Mouse (Mus musculus) neural tube, embryonic 14.5 days (tissue): ENCODE measurements around the gene Pf4. TPM values are rescaled to one million over a fixed set of nuclear protein-coding genes. Genes with fewer than 3 reads are reported as not detected.
"Not testable (repeated sequence)": the region's sequence is repeated elsewhere in the genome, so short reads cannot be mapped to it uniquely, and the experiment has no call there.

Experiments used
- ATAC-seq: fragments of 200-750 bp; cut with Nextera tagmentation; 2 replicates; pipeline ENCODE4 v1.8.0; 2017; ENCODE audit warnings: low read depth, mild to moderate bottlenecking, moderate TSS enrichment, moderate library complexity
- H3K27ac ChIP-seq: fragments of 300-500 bp; sonication (generic); 2 replicates; pipeline ENCODE4 v1.5.1; 2014; ENCODE audit warnings: low read depth, mild to moderate bottlenecking, control low read depth, low read length, moderate library complexity, mixed read lengths
- H3K27me3 ChIP-seq: fragments of 300-500 bp; sonication (generic); 2 replicates; pipeline ENCODE4 v1.6.1; 2014; ENCODE audit warnings: low read length; ENCODE audit not compliant: control insufficient read depth, insufficient read depth
- H3K36me3 ChIP-seq: fragments of 300-500 bp; sonication (generic); 2 replicates; pipeline ENCODE4 v1.6.1; 2014; ENCODE audit warnings: low read length, mixed read lengths; ENCODE audit not compliant: control insufficient read depth, insufficient read depth
- H3K4me1 ChIP-seq: fragments of 300-500 bp; sonication (generic); 2 replicates; pipeline ENCODE4 v1.6.1; 2014; ENCODE audit warnings: low read length; ENCODE audit not compliant: control insufficient read depth, insufficient read depth
- H3K4me2 ChIP-seq: fragments of 300-500 bp; sonication (generic); 2 replicates; pipeline ENCODE4 v1.6.1; 2014; ENCODE audit warnings: mild to moderate bottlenecking, low read depth, low read length, control low read depth
- H3K4me3 ChIP-seq: fragments of 300-500 bp; sonication (generic); 2 replicates; pipeline ENCODE4 v1.5.1; 2014; ENCODE audit warnings: low read depth, low read length, control low read depth, mixed read lengths
- H3K9ac ChIP-seq: fragments of 300-500 bp; sonication (generic); replicated peaks from 2 replicates; pipeline ENCODE4 v1.6.1; 2014; ENCODE audit warnings: low read depth, mild to moderate bottlenecking, control low read depth, low read length, mixed read lengths
- H3K9me3 ChIP-seq: fragments of 300-500 bp; sonication (generic); 2 replicates; pipeline ENCODE4 v1.6.1; 2016; ENCODE audit warnings: low read length; ENCODE audit not compliant: control insufficient read depth
- WGBS: fragments of 180-500 bp; shearing (Covaris S2); extraction: QIAGEN DNeasy Blood & Tissue Kit; methylation state at CpG from one replicate; pipeline ENCODE4 v1.1.7; 2014; 5-methylcytosine and 5-hydroxymethylcytosine counted together
- polyA plus RNA-seq: library from polyadenylated mRNA; unstranded; fragments of >200 nt; fragmentation: Nextera tagmentation; extraction: Ambion mirVana; gene quantifications from 2 replicates; pipeline ENCODE4 v1.2.1, GENCODE M21; 2014

The Pf4 gene
- polyA plus RNA-seq, 1 experiment from 2014 or later, result 3.2 TPM

- Histone ChIP-seq H3K9me3 (no peaks in the 10 kb centered on the region), H3K27me3 (no peaks in the 10 kb centered on the region), H3K27ac (no peak overlapping the region), H3K4me2 (no peak overlapping the region), H3K4me1 (no peaks in the 10 kb centered on the region), H3K9ac (no peak overlapping the region), H3K36me3 (no peaks in the 10 kb centered on the region), H3K4me3 (no peak overlapping the region)
- no peak for ATAC-seq
- 88% methylated on average over 6 of the region's 6 CpGs for WGBS
Measured at GRCm38 (mm10) chr5:90778856-90779255, 6.6 kb downstream of the Pf4 start.

GRCm38 (mm10) chr5:90783697-90784096, 11.5 kb downstream of the Pf4 start:
- ATAC-seq, result no peak
- no peaks in the 10 kb centered on the region for H3K36me3 ChIP-seq

GRCm38 (mm10) chr5:90785659-90786588, 13.7 kb downstream of the Pf4 start, which contains the start of gene Cxcl3:
TSS of gene Cxcl3 (plus strand) at chr5:90786103.
- ATAC-seq, result peak; percentile 90
- Histone ChIP-seq H3K9ac (0 out of 2 replicates have a peak within 1 kb of the TSS, but pooled peaks have one; percentile 21), H3K27me3 (no peaks in the 10 kb centered on the region), H3K36me3 (no peaks in the 10 kb centered on the region), H3K4me1 (no peaks in the 10 kb centered on the region), H3K4me2 (peak within 1 kb of the TSS; percentile 63), H3K4me3 (peak within 1 kb of the TSS; percentile 29), H3K27ac (no peak within 1 kb of the TSS), H3K9me3 (no peaks in the 10 kb centered on the region)
- 21% methylated on average over 24 of the region's 26 CpGs for WGBS

More at GRCm38 (mm10) chr5:90783697-90784096, 11.5 kb downstream of the Pf4 start:
- H3K4me3 ChIP-seq, result no peak overlapping the region
- H3K4me2 ChIP-seq, result no peak overlapping the region
- 91% methylated on average over 3 of the region's 3 CpGs for WGBS
- H3K9me3 ChIP-seq, result no peaks in the 10 kb centered on the region
- H3K9ac ChIP-seq, result no peak overlapping the region
- no peak overlapping the region for H3K27ac ChIP-seq
- no peaks in the 10 kb centered on the region for H3K27me3 ChIP-seq
- H3K4me1 ChIP-seq, result no peaks in the 10 kb centered on the region

- Histone ChIP-seq H3K36me3 (no peaks in the 10 kb centered on the region), H3K27ac (no peak overlapping the region), H3K4me1 (no peaks in the 10 kb centered on the region), H3K4me3 (no peak overlapping the region), H3K9ac (no peak overlapping the region), H3K27me3 (no peaks in the 10 kb centered on the region), H3K9me3 (no peaks in the 10 kb centered on the region), H3K4me2 (no peak overlapping the region)
- 84% methylated on average over 4 of the region's 4 CpGs for WGBS
- ATAC-seq, result no peak
Measured at GRCm38 (mm10) chr5:90788114-90788513, 15.9 kb downstream of the Pf4 start.

GRCm38 (mm10) chr5:90789306-90790073, 17.3 kb downstream of the Pf4 start:
- Histone ChIP-seq H3K27ac (no peak overlapping the region), H3K4me3 (no peak overlapping the region), H3K27me3 (no peaks in the 10 kb centered on the region), H3K9ac (no peak overlapping the region), H3K9me3 (no peaks in the 10 kb centered on the region), H3K4me2 (no peak overlapping the region), H3K36me3 (no peaks in the 10 kb centered on the region), H3K4me1 (no peaks in the 10 kb centered on the region)
- no peak for ATAC-seq
- WGBS, result 82% methylated on average over 11 of the region's 11 CpGs

- Histone ChIP-seq H3K4me1 (no peaks in the 10 kb centered on the region), H3K36me3 (no peaks in the 10 kb centered on the region), H3K9me3 (no peaks in the 10 kb centered on the region), H3K27me3 (no peaks in the 10 kb centered on the region), H3K9ac (no peak overlapping the region), H3K27ac (no peak overlapping the region), H3K4me2 (no peak overlapping the region), H3K4me3 (no peak overlapping the region)
- ATAC-seq, result no peak
- WGBS, result 61% methylated on average over 8 of the region's 8 CpGs
Measured at GRCm38 (mm10) chr5:90790074-90790502, 17.9 kb downstream of the Pf4 start.

GRCm38 (mm10) chr5:90794195-90794625, 22.0 kb downstream of the Pf4 start, which contains the start of gene Cxcl15:
TSS of gene Cxcl15 (plus strand) at chr5:90794534.
- H3K4me3 ChIP-seq, result no peak within 1 kb of the TSS
- H3K4me2 ChIP-seq, result no peak within 1 kb of the TSS
- ATAC-seq, result no peak
- no peaks in the 10 kb centered on the region for H3K27me3 ChIP-seq
- no peak within 1 kb of the TSS for H3K27ac ChIP-seq
- WGBS, result 81% methylated on average over 5 of the region's 5 CpGs
- no peak within 1 kb of the TSS for H3K9ac ChIP-seq
- no peaks in the 10 kb centered on the region for H3K4me1 ChIP-seq
- no peaks in the 10 kb centered on the region for H3K9me3 ChIP-seq
- H3K36me3 ChIP-seq, result no peaks in the 10 kb centered on the region

- ATAC-seq, H3K4me2 ChIP-seq: not testable (repeated sequence)
- WGBS, result 82% methylated on average over 2 of the region's 2 CpGs
Measured at GRCm38 (mm10) chr5:90795392-90795791, 23.2 kb downstream of the Pf4 start.

GRCm38 (mm10) chr5:90804574-90804973, 32.3 kb downstream of the Pf4 start:
- Histone ChIP-seq H3K4me2 (no peak overlapping the region), H3K4me1 (no peaks in the 10 kb centered on the region), H3K27me3 (no peaks in the 10 kb centered on the region), H3K9me3 (no peaks in the 10 kb centered on the region), H3K4me3 (no peak overlapping the region), H3K27ac (no peak overlapping the region), H3K9ac (no peak overlapping the region), H3K36me3 (no peaks in the 10 kb centered on the region)
- ATAC-seq, result no peak

More at GRCm38 (mm10) chr5:90795392-90795791, 23.2 kb downstream of the Pf4 start:
- not testable (repeated sequence) for H3K27me3 ChIP-seq, H3K9me3 ChIP-seq, H3K9ac ChIP-seq, H3K36me3 ChIP-seq, H3K4me1 ChIP-seq, H3K4me3 ChIP-seq, H3K27ac ChIP-seq
